Mouse (Mus musculus): ENCODE measurements around the gene Klhdc7b.

Klhdc7b gene

GRCm38 (mm10) chr15:89384617-89385016, at the start of gene Klhdc7b:
Gene Klhdc7b, plus strand, starts transcription at chr15:89384917.
- no peak for DNase-seq (ENCODE audit: low read depth, low spot score)

DNA sequence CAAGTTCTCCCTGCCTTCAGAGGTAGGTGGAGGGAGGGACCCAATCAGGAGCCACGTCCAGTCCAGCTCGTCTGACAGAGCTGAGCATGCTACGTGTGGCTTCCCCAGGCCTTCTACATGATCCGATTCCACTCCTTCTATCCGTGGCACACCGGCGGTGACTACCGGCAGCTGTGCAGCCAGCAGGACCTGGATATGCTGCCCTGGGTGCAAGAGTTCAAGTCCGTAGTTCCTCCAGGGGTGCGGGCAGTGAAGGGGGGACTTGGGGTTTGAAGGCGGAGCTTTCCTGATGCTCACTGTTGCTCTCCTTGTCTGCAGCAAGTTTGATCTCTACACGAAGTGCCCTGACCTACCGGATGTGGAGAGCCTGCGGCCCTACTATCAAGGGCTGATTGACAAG, 48.3 kb upstream of the Klhdc7b start:
- DNase-seq (ENCODE audit: low read depth, low spot score): no peak

DNA sequence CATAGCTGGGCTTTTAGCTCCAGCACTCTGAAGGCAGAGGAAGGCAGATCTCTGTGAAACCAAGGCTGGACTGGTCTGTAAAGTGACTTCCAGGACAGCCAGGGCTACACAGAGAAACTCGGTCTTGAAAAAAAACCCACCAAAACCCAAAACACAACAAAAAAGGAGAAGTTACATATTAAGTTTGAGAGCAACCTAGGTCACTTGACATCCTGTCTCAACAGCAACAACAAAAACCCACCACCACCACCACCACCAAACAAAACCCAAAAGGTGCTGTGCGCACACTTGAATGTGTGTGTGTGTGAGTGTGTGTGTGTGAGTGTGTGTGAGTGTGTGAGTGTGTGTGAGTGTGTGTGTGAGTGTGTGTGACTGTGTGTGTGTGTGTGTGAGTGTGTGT, 45.0 kb upstream of the Klhdc7b start:
- DNase-seq (ENCODE audit: low read depth, low spot score): no peak

DNA sequence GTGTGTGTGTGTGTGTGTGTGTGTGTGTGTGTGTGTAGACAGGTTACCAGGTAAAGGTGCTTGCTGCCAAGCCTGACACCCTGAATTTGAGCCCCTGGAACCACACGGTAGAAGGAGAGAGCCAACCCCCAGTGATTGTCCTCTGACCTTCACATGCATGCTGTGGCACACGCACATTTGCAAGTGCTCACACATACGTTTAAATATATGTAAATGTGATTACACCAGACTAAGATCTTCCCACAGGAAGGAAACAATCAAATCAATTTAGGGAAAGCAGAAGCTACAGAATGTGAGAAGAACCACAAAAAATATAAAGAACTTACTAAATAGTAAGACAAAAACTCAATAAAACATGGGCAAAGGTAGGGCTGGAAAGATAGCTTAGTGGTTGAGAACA, 44.6 kb upstream of the Klhdc7b start:
- no peak for DNase-seq (ENCODE audit: low read depth, low spot score)

DNA sequence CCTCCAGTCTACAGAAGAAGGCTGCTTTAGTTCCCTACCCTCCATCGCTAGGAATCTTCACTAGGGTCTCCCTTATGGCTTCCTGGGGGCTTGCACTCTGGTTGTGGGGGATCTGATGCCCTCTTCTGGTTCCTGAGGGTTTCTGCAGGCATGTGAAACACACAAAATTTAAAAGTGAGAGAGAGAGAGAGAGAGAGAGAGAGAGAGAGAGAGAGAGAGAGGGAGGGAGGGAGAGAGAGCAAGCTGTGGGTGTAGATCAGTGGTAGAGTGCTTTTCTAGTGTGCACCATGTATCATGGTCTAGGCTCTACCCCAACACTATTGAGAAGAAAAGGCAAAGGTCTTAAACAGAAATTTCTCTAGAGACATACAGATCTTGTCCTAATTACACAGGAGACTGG, 43.0 kb upstream of the Klhdc7b start:
- no peak for DNase-seq (ENCODE audit: low read depth, low spot score)

DNA sequence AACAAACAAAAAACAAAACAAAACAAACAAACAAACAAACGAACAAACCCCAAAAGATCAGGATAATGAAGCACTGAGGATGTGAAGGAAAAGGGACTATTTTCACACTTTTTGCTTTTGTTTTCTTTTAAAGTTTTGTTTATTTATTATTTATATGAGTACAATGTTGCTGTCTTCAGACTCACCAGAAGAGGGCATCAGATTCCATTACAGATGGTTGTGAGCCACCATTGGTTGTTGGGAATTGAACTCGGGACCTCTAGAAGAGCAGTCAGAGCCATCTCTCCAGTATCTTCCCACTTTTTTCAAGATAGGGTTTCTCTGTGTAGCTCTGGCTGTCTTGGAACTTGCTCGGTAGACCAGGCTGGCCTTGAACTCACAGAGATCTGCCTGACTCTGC, 41.4 kb upstream of the Klhdc7b start:
- DNase-seq (ENCODE audit: low read depth, low spot score): no peak

DNA sequence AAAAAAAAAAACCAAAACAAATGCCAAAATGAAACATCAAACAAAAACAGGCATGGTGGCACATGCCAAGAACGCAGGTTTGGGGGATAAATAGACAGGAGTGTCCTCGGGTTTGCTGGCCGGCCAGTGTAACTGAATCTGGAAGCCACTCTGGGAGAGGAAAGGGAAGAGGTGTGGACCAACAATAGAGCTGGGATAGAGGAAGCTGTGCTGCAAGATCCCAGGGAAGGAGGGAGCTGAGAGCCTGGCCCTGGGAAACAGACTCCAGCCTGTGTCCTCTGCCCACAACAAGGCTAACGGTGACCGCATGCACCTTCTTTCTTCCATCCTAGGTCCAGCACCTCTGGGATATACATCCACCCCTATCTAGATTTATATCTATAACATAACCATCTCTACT, 34.3 kb upstream of the Klhdc7b start:
- DNase-seq (ENCODE audit: low read depth, low spot score): no peak

GRCm38 (mm10) chr15:89351302-89351701, 33.4 kb upstream of the Klhdc7b start:
- no peak for DNase-seq (ENCODE audit: low read depth, low spot score)

- DNase-seq (ENCODE audit: low read depth, low spot score): no peak
These were observed 32.7 kb upstream of the Klhdc7b start for GRCm38 (mm10) chr15:89352054-89352453.

DNA sequence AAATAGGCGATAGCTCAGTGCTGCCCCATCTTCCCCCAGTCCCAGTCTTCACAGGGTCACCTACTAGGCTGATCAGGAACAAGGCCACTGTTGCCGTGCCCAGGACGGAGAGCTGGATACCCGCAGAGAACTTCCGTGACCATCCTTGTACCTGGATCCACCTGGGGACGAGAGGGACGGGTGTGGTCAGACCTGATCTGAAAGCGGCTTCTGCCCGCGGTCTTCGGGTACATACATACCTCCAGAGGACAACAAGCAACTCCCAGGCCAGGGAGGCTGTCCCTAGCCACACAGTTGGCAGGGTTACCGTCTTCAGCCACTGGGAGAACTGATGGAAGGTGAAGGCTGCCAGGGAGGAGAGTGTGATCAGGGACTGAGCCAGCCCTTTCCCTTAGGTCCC, 31.9 kb upstream of the Klhdc7b start:
- DNase-seq (ENCODE audit: low read depth, low spot score): no peak

- DNase-seq (ENCODE audit: low read depth, low spot score): no peak
These were observed 30.9 kb upstream of the Klhdc7b start for GRCm38 (mm10) chr15:89353837-89354236.

DNA sequence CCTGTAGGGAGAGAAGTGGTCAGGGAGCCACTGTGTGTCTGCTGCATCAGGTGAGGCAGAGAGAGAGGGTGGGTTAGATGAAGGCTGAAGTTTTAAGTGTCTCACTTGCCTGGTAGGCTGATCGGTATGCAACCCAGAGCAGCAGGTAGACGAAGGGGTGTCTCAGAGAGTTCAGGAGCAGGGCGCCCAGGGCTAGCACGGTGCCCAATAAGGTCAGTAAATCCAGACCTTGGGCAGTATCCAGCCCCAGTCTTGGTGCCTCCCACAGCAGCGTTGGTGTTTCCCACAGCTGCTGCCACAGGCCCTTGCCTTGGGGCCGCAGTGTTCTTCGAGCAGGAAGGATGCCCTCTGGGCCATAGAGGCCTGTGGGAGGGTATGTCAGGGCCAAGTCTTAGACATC, 30.3 kb upstream of the Klhdc7b start:
- no peak for DNase-seq (ENCODE audit: low read depth, low spot score)

DNA sequence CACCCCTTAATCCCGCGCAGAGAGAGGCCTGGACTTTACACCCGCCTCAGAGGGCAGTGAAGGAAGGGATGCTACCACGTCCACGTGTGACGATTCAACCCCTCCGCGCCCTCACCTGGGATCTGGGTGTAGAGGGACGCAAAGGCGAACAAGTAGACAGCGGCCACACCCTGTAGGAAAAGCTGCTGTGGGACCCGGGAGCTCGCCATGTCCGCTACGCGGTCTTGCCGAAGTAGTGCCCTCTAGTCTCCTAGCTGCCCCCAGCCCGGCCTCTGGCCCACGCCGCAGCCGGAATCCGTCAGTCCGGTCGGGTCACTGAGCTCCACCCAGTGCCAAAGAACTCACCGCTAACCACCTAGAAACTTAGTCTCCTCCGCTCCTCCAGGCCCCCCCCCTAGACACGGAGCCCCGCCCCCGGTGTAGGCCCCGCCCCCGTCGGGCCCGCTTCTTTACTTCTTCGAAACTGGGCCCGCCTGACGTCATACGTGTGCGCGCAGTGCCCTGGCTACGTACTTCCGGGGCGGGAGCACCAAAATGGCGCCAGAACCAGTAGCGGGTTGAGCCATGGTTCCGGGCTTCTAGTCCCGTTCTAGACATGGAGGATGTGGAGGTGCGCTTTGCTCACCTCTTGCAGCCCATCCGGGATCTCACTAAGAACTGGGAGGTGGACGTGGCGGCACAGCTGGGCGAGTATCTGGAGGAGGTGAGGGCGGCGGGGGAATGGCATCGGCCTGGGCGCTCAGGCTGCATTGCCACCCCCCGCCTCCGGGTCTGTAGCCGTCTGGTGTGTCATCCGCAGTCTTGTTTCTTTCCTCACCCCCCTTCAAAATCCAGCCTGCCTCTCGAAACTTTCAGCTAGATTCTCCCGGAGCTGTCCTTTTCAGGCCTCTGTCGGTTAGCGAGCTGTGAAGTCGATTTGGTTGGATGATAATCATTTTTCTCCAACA, 29.2 kb upstream of the Klhdc7b start, which contains the start of the genes Lmf2 and Ncaph2:
Gene Lmf2, minus strand, starts transcription at position 419 of the 947 bp plus-strand sequence.
Gene Ncaph2, plus strand, starts transcription at position 479 of the 947 bp plus-strand sequence.
- DNase-seq (ENCODE audit: low read depth, low spot score): peak; percentile 89

DNA sequence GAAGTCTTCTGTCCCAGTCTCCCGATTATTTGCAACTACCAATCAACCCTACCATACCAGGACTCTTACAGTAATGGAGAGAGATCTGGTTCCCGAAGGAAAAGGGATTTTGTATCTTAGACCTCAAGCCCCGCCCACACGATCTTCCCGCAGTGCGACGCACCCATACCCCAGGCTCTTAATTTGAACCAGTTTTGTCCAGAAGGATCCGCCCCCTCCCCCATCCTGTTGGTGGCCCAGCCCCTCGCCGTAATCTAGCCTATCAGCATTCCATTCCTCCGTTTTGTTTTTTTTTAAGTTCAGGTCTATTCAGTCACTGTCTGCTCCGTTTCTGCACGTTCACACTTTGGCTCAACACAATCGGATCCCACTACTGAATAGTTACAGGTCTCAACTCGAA, 28.3 kb upstream of the Klhdc7b start:
- DNase-seq (ENCODE audit: low read depth, low spot score): peak; percentile 32

GRCm38 (mm10) chr15:89358784-89359183, 25.9 kb upstream of the Klhdc7b start:
- no peak for DNase-seq (ENCODE audit: low read depth, low spot score)

DNA sequence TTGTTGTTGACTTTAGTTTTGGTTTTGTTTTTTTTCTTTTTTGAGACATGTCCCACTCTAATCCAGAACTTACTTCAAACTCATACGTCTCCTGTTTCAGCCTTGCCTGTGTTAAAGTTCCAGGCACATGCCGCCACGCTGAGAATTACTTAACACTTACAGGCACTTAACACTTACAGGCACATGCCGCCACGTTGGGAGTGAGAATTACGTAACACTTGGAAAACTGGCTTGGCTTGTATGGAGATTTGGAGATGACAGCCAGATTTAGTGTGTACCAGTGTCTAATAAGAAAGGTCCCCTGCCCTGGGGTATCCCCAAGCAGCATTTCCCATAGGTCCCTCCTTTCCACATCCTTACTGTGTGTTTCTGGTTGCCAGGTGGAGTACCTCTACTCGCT, 21.7 kb upstream of the Klhdc7b start:
- DNase-seq (ENCODE audit: low read depth, low spot score): no peak

- DNase-seq (ENCODE audit: low read depth, low spot score): no peak
These were observed 19.6 kb upstream of the Klhdc7b start for GRCm38 (mm10) chr15:89365141-89365551.

DNA sequence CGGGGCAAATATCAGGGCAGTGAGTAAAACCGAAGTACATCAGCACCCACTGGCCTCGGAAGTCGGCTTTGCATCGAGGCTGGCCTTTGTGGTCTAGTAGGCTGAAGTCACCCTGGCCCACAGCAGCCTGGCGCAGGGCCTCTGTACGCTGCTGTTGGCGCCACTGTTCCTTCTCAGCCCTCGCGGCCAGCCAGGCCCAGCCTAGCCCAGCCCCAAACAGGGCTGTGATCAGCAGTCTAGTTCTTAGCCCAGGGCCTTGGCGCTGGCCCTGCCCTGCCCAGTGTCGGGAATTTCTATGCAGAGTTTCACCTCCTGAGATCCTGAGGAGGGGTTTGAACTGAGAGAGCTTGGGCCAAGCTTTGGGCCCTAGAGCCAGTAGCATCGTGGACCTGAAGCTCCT, 12.6 kb upstream of the Klhdc7b start:
- no peak for DNase-seq (ENCODE audit: low read depth, low spot score)

- no peak for DNase-seq (ENCODE audit: low read depth, low spot score)
These were observed 12.2 kb upstream of the Klhdc7b start for GRCm38 (mm10) chr15:89372536-89372935.

DNA sequence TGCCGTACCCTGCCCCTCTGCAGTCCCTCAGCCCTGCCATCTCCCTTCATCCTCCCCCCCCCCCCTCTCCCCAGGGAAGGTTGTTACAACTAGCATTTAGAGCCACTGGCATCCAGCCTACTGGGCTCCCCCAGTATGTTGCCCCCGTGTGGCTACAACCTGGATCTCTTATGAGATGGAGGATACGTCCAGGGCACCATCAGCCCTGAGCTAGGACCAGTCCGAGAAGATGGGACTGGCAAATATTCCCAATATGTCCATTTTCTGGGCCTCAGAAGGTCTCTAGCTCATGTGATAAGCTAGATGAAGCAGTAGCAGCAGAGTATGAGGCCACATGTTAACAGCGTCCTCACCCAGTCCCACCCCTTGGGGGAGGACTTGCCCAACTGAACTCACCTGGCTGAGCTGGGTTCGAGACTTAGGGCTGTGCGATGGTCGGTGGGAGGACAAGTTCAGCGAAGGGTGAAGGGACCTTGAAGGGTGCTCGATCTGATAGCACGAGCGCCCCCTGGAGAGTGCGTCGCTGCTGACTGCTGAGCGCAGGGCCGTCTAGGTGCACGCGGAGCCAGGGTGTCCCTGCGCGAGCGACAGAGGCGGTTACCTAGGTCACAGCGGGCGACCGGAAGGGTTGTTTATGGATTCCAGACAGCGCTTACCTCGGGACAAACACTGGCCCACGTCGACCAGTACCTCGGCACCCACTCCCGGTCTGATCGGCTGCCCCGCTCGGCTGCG, 11.5 kb upstream of the Klhdc7b start:
- peak; percentile 71 for DNase-seq (ENCODE audit: low read depth, low spot score)

DNA sequence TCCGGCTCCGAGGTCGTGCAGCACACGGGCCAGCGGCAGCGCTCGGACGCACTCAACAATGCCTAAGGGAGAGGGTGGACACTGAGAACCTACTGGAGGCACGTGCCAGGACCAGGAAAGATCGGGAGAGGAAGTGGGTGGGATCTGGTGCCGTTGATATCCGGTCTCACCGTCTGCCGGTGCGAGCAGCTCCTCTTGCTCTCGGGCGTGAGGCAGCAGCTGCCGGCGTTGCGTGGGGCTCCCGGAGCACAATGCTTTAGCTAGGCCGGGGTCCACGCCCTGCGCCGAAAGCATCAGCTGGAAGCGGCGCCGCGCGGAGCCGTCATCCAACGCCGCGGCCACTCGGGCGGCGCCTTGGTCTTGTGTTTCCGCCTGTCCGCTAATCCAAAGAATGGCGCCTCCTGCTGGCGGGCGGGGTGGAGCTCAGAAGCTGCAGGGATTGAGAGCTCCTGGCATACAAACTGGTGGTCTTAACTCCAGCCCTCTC, 10.9 kb upstream of the Klhdc7b start, which contains the start of gene Sco2:
Gene Sco2, minus strand, starts transcription at position 85 of the 487 bp plus-strand sequence.
- peak; percentile 83 for DNase-seq (ENCODE audit: low read depth, low spot score)

GRCm38 (mm10) chr15:89374340-89374739, 10.4 kb upstream of the Klhdc7b start:
- DNase-seq (ENCODE audit: low read depth, low spot score): no peak

All from telencephalon, adult 2 months (tissue).